Mouse (Mus musculus): Measurements from ENCODE around the gene Dennd1b. TPM values are rescaled to one million over a fixed set of nuclear protein-coding genes. Genes with fewer than 3 reads are reported as not detected.

Gene Dennd1b
- polyA plus RNA-seq, 1 experiment from 2014 or later = 8.5 TPM

DNA sequence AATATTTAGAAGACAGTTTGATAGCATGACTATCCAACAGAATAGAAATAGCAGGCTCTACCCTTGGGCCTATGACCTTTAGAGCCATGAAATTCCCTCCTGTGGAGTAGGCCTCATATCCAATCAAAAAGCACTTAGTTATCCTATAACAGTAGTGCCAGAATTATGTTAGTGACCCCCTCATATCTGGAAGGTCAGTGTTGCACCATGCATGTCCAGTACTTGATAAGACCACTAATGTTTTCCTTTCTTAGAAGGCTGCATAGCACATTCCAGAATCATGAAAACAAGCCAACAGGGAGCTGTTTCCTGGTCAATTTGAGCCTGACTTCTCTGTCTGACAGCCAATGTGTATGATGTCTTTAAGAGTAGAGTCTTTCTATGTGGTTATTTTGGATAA, 66.3 kb downstream of the Dennd1b start:
- Histone ChIP-seq H3K27ac (no peak overlapping the region), H3K27me3 (no peaks in the 10 kb centered on the region), H3K9me3 (no peaks in the 10 kb centered on the region), H3K4me2 (no peak overlapping the region), H3K4me1 (no peaks in the 10 kb centered on the region), H3K4me3 (no peak overlapping the region), H3K36me3 (no peaks in the 10 kb centered on the region), H3K9ac (no peak overlapping the region)
- no peak for ATAC-seq (ENCODE audit: insufficient number of reproducible peaks, low FRiP score, low TSS enrichment, low read depth)

DNA sequence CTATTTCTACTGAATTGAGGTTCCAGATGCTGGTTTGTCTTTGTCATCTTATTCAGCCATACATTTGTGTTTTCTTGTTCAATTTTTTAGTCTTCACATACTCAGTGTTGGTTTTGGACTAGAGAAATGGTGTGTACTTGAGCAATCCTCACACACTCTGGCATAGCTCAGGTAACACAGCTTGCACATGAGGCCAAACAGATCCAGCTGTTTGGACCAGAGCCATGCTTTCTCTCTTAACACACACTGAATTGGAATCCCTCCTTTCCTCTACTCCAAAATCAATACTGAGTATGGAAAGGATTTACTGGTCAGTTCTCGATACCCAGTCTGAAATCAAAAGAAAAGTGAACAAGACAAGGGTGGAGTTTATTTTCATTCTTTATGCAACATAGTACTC, 69.2 kb downstream of the Dennd1b start:
- Histone ChIP-seq H3K27me3 (no peaks in the 10 kb centered on the region), H3K9me3 (no peaks in the 10 kb centered on the region), H3K4me3 (no peak overlapping the region), H3K4me1 (no peaks in the 10 kb centered on the region), H3K4me2 (no peak overlapping the region), H3K9ac (no peak overlapping the region), H3K36me3 (no peaks in the 10 kb centered on the region), H3K27ac (no peak overlapping the region)
- no peak for ATAC-seq (ENCODE audit: insufficient number of reproducible peaks, low FRiP score, low TSS enrichment, low read depth)
- WGBS = 71% methylated on average over 1 of the region's 1 CpGs

DNA sequence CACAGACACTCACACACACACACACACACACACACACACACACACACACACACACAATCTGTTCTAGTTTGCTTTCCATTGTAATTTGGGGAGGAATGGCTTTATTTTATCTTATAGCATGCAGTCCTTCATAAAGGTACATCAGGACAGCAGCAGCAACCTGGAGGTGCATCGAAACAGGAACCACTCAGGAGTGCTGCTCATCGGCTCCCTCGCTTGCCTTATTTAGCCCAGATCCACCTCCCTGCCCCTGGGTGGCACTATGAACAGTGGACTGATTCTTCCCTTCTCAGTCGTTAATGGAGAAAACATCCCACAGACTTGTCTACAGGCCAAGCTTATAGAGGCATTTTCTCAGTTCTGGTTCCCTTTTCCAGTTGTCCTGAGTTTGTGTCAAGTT, 71.9 kb downstream of the Dennd1b start:
- no peak for ATAC-seq (ENCODE audit: insufficient number of reproducible peaks, low FRiP score, low TSS enrichment, low read depth)
- no peak overlapping the region for H3K4me3 ChIP-seq
- no peaks in the 10 kb centered on the region for H3K36me3 ChIP-seq
- H3K9me3 ChIP-seq = no peaks in the 10 kb centered on the region
- H3K9ac ChIP-seq = no peak overlapping the region
- WGBS = 53% methylated on average over 4 of the region's 4 CpGs
- H3K27ac ChIP-seq = no peak overlapping the region
- no peaks in the 10 kb centered on the region for H3K4me1 ChIP-seq
- H3K4me2 ChIP-seq = no peak overlapping the region
- H3K27me3 ChIP-seq = no peaks in the 10 kb centered on the region

DNA sequence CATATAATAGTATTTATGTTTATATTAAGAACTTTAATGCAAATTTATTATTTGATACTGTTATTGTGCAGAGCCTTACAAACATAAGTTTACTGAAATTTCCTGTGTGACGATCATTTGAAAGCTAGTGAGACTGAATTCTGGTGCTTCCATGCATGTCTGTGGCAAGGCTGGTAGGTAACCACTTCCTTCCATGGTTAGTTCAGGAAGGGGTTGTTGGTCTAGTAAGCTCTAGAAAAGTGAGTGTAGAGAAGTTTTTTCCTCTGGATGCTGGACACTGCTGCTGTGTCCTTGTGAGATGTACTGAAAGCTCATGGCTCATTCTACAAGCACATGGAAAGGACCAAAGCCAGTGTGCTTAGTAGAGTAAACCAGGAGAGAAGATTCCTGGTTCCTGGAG, 73.1 kb downstream of the Dennd1b start:
- no peak overlapping the region for H3K4me3 ChIP-seq
- no peak overlapping the region for H3K9ac ChIP-seq
- no peaks in the 10 kb centered on the region for H3K36me3 ChIP-seq
- no peaks in the 10 kb centered on the region for H3K4me1 ChIP-seq
- ATAC-seq (ENCODE audit: insufficient number of reproducible peaks, low FRiP score, low TSS enrichment, low read depth) = no peak
- no peak overlapping the region for H3K27ac ChIP-seq
- no peaks in the 10 kb centered on the region for H3K27me3 ChIP-seq
- 80% methylated on average over 1 of the region's 1 CpGs for WGBS
- H3K4me2 ChIP-seq = no peak overlapping the region
- H3K9me3 ChIP-seq = no peaks in the 10 kb centered on the region

DNA sequence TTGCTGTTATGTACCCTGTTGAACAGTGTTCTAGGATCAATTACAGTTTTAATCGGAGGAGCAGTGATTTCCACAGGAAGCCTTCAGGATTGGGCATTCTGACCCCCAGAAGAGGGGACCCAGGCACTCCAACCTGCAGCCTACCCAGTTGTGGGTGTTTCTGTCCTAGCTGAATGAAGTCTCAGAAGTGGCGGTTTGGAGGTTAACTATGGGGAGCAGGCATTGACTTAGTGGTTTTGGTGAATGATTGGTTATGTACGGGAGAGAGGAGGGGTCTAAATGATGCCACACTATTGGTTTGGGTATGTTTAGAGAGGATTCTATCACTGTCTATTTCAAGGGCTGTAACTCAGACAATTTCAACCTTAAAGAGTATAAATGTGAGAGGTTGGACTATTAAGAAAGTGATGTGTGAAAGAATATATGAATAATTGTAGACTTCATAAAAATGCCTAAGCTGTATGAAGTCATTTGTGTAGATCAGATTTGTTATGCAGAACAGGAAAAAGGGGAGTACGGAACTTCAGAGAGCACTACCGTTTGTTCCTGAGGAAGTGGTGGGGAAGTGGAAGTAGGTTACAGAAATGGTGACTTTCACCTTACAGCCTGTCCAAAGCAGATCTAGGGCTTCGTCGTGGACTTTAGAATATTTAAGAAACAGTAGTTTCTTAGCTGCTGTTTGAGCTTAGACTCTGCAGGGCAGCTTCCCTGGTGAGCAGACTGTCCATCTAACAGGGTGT, 73.7 kb downstream of the Dennd1b start:
- Histone ChIP-seq H3K9ac (no peak overlapping the region), H3K9me3 (no peaks in the 10 kb centered on the region), H3K36me3 (no peaks in the 10 kb centered on the region), H3K4me1 (no peaks in the 10 kb centered on the region), H3K4me3 (no peak overlapping the region), H3K27me3 (no peaks in the 10 kb centered on the region), H3K27ac (no peak overlapping the region), H3K4me2 (no peak overlapping the region)
- no peak for ATAC-seq (ENCODE audit: insufficient number of reproducible peaks, low FRiP score, low TSS enrichment, low read depth)
- 57% methylated on average over 7 of the region's 7 CpGs for WGBS

DNA sequence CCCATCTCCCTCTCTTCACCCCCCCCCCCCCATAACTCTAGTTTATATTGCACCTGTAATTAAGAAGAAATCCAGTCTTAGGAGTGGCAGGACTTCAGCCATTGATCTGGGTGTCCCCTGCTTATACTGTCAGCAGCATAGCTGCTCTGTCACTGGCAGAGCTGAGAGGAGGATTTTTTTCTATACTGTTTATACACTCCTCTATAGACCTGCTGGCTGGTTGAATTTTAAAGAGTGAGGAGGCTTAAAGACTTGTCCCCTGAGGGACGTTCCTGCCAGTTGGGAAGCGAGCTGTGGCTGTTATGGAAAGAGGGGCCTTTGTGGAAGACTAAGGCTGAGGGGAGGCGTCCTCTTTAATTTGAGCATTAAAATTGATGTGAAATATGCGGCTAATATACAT, 74.8 kb downstream of the Dennd1b start:
- H3K4me2 ChIP-seq = no peak overlapping the region

DNA sequence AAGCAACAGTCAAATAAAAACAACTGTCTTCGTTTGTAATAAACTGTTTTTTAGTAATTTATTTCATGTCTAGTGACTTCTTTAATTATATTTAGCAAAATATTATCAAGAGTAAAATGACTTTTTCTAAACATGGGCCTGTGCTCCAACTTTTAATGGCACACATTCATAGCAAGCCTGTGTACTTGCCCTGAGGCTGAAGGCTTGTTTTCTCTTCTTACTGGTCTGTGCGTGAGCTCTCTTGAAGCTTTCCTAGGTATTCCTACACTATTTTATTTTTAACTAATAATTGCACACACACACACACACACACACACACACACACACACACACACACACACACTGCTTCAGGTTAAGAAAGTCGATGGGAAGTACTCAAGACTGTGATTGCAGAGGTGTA, 75.4 kb downstream of the Dennd1b start:
- WGBS = 37% methylated on average over 3 of the region's 3 CpGs
- no peak for ATAC-seq (ENCODE audit: insufficient number of reproducible peaks, low FRiP score, low TSS enrichment, low read depth)
- Histone ChIP-seq H3K9ac (no peak overlapping the region), H3K4me2 (no peak overlapping the region), H3K4me3 (no peak overlapping the region), H3K9me3 (no peaks in the 10 kb centered on the region), H3K36me3 (no peaks in the 10 kb centered on the region), H3K27ac (no peak overlapping the region), H3K27me3 (no peaks in the 10 kb centered on the region), H3K4me1 (no peaks in the 10 kb centered on the region)

More for the DNA sequence above, 74.8 kb downstream of the Dennd1b start:
- Histone ChIP-seq H3K9ac (no peak overlapping the region), H3K4me1 (no peaks in the 10 kb centered on the region), H3K27me3 (no peaks in the 10 kb centered on the region), H3K4me3 (no peak overlapping the region), H3K9me3 (no peaks in the 10 kb centered on the region), H3K27ac (no peak overlapping the region), H3K36me3 (no peaks in the 10 kb centered on the region)
- ATAC-seq (ENCODE audit: insufficient number of reproducible peaks, low FRiP score, low TSS enrichment, low read depth) = no peak
- 27% methylated on average over 4 of the region's 4 CpGs for WGBS

DNA sequence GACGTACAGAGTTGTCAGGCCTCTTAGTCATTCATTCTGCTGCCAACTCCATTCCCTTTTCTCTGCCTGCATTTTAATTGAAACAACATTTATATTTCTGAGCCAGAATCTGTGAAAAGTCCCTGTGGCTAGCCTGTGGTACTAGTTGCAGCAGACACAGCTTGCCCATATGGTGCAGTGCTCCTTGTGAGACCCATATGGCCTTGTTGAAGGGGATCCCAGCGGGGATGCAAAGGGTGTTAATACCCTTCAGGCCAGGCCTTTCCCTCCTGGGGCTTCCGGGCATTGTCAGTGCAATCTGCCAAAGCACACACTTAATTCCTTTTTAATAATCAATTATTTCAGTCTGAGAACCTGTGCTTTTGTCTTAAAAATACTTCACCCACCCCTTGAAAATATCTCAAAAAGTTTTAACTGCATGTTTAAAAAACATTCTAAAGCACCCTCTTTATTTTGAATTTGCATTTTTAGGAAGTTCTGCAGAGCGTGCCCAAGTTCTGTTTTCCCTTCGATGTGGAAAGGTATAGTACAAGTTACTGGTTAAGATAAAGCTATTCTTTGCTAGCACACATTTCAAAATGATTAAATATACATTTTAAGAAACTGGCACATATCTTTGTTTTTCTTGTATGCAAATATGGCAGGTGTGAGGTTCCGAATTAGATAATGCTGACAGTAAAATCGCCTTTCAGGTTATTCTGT, 76.4 kb downstream of the Dennd1b start:
- H3K9me3 ChIP-seq = no peaks in the 10 kb centered on the region
- no peaks in the 10 kb centered on the region for H3K4me1 ChIP-seq
- H3K27me3 ChIP-seq = no peaks in the 10 kb centered on the region
- H3K27ac ChIP-seq = no peak overlapping the region
- no peak overlapping the region for H3K4me3 ChIP-seq
- H3K4me2 ChIP-seq = no peak overlapping the region
- no peak overlapping the region for H3K9ac ChIP-seq
- no peak for ATAC-seq (ENCODE audit: insufficient number of reproducible peaks, low FRiP score, low TSS enrichment, low read depth)
- H3K36me3 ChIP-seq = no peaks in the 10 kb centered on the region
- WGBS = 62% methylated on average over 7 of the region's 7 CpGs

DNA sequence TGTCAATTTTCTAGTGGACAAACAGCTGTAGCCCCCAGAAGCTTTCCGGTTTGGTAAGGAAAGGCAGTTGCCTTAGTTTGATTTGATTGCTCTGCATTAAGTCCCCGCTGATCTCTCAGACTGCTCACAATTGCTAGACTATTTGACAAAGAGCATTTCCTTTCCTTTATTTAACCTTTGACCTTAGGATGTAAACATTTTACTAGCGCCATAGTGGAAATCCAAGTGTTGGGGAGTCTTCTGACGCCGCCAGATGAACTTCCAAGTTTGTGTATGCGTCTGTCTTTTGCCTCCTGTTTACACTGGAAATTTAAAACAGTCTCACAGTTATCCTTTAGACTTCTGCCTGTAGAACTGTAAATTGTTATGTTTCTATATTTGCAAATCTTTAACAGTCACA, 85.8 kb downstream of the Dennd1b start:
- WGBS = 38% methylated on average over 6 of the region's 6 CpGs
- Histone ChIP-seq H3K9me3 (no peaks in the 10 kb centered on the region), H3K4me3 (no peak overlapping the region), H3K36me3 (no peaks in the 10 kb centered on the region), H3K27ac (no peak overlapping the region), H3K4me1 (0 out of 2 replicates have a peak, but pooled peaks cover 3% of the 10 kb centered on the region), H3K9ac (no peak overlapping the region), H3K4me2 (no peak overlapping the region), H3K27me3 (no peaks in the 10 kb centered on the region)
- no peak for ATAC-seq (ENCODE audit: insufficient number of reproducible peaks, low FRiP score, low TSS enrichment, low read depth)

DNA sequence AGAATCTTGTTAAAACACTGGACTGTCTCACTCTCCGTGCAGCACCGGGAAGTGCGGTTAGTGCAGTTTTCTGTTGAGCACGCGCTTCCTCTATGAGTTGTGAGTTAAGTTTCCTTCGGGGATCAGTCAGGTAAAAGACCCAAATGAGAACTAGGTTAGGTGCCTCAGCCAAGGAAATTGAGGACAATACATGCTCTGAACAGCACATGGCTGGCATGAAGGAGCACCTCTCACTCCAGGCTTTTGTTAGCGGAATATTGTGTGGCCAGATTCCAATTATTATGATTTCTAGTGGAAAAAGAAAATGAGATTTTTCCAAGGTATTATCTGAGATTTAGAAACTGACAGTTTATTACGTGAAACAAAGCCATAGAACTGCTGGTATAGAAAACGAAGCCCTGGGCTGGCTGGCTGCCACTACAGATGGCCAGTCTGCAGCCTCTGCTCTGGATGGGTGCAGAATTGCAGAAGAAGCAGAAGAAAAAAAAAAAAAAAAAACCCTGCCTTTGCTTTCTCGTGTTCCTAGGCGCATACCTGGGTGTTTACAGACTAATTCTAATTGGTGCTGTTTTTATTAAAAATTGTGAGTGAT, 86.7 kb downstream of the Dennd1b start:
- no peak overlapping the region for H3K27ac ChIP-seq
- H3K36me3 ChIP-seq = no peaks in the 10 kb centered on the region
- 43% methylated on average over 11 of the region's 11 CpGs for whole genome bisulfite sequencing
- no peak for ATAC-seq (ENCODE audit: insufficient number of reproducible peaks, low FRiP score, low TSS enrichment, low read depth)
- H3K4me1 ChIP-seq = 0 out of 2 replicates have a peak, but pooled peaks cover 3% of the 10 kb centered on the region
- no peaks in the 10 kb centered on the region for H3K27me3 ChIP-seq
- no peak overlapping the region for H3K9ac ChIP-seq
- H3K4me2 ChIP-seq = no peak overlapping the region
- H3K9me3 ChIP-seq = no peaks in the 10 kb centered on the region
- H3K4me3 ChIP-seq = no peak overlapping the region

DNA sequence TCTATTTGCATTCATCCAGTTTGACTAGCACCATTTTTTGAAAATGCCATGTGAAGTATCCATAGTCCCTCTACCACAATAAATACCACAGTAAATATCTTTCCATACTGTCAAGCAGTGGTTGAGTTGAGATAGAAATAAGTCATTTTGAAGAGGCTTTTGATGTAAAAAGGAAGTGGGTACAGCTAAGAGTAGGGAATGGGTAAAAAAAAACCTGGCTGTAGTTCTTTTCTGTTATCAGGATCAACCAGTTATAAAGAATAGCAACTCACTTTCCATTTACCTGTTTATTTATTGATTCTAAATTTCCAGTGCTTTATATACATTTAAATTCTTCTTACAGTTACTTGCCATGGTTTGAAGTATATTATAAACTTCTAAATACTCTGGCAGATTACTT, 89.8 kb downstream of the Dennd1b start:
- H3K27me3 ChIP-seq = no peaks in the 10 kb centered on the region
- ATAC-seq (ENCODE audit: insufficient number of reproducible peaks, low FRiP score, low TSS enrichment, low read depth) = no peak
- H3K4me1 ChIP-seq = 0 out of 2 replicates have a peak, but pooled peaks cover 3% of the 10 kb centered on the region
- H3K27ac ChIP-seq = no peak overlapping the region
- no peaks in the 10 kb centered on the region for H3K9me3 ChIP-seq
- H3K4me2 ChIP-seq = no peak overlapping the region
- no peaks in the 10 kb centered on the region for H3K36me3 ChIP-seq
- no peak overlapping the region for H3K4me3 ChIP-seq
- H3K9ac ChIP-seq = no peak overlapping the region

DNA sequence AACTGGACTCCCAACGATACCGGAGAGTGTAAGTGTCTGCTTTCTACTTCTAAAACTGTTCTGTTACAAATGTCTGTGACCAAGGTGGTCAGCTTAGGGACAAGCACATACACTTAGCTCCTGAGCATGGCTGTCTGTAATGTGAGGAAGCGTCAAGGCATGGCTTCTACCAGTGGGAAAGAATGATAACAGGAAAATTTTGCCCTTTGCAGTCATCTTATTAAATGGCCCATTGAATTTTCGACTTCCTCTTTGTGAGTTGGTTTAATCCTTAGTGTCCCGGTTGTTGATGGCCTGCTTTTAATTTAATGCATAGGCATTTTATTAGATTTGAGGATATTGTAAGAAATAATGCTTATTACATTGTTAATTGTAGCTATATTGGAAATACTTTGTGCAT, 97.1 kb downstream of the Dennd1b start:
- Histone ChIP-seq H3K4me2 (no peak overlapping the region), H3K36me3 (no peaks in the 10 kb centered on the region), H3K27ac (no peak overlapping the region), H3K9ac (no peak overlapping the region), H3K27me3 (no peaks in the 10 kb centered on the region), H3K4me3 (no peak overlapping the region), H3K9me3 (no peaks in the 10 kb centered on the region), H3K4me1 (no peaks in the 10 kb centered on the region)
- 83% methylated on average over 5 of the region's 5 CpGs for WGBS
- no peak for ATAC-seq (ENCODE audit: insufficient number of reproducible peaks, low FRiP score, low TSS enrichment, low read depth)
